Mouse (Mus musculus) limb, embryonic 12.5 days (tissue): ENCODE measurements around the gene Ankfn1. TPM values are rescaled to one million over a fixed set of nuclear protein-coding genes. Genes with fewer than 3 reads are reported as not detected.

Experiments used
- ATAC-seq: fragments of 200-750 bp; cut with Nextera tagmentation; 2 replicates; pipeline ENCODE4 v1.8.0; 2017; ENCODE audit warnings: low read depth, moderate TSS enrichment; ENCODE audit not compliant: insufficient number of reproducible peaks, insufficient read depth, low FRiP score, low TSS enrichment
- H3K27ac ChIP-seq: fragments of 300-500 bp; sonication (generic); 2 replicates; pipeline ENCODE4 v1.5.1; 2016; ENCODE audit warnings: mild to moderate bottlenecking, moderate library complexity
- H3K27me3 ChIP-seq: fragments of 300-500 bp; sonication (generic); 2 replicates; pipeline ENCODE4 v1.6.1; 2016; ENCODE audit warnings: mild to moderate bottlenecking, moderate library complexity
- H3K36me3 ChIP-seq: fragments of 300-500 bp; sonication (generic); 2 replicates; pipeline ENCODE4 v1.6.1; 2016; ENCODE audit warnings: mild to moderate bottlenecking, moderate library complexity
- H3K4me1 ChIP-seq: fragments of 300-500 bp; sonication (generic); replicated peaks from 2 replicates; pipeline ENCODE4 v1.6.1; 2016
- H3K4me2 ChIP-seq: fragments of 300-500 bp; sonication (generic); 2 replicates; pipeline ENCODE4 v1.6.1; 2016; ENCODE audit warnings: mild to moderate bottlenecking, moderate library complexity
- H3K4me3 ChIP-seq: fragments of 300-500 bp; sonication (generic); replicated peaks from 2 replicates; pipeline ENCODE4 v1.5.1; 2016; ENCODE audit warnings: mild to moderate bottlenecking
- H3K9ac ChIP-seq: fragments of 300-500 bp; sonication (generic); replicated peaks from 2 replicates; pipeline ENCODE4 v1.6.1; 2016; ENCODE audit warnings: mild to moderate bottlenecking, moderate library complexity
- H3K9me3 ChIP-seq: fragments of 300-500 bp; sonication (generic); 2 replicates; pipeline ENCODE4 v1.6.1; 2016; ENCODE audit warnings: mild to moderate bottlenecking, moderate library complexity
- WGBS: fragments of 180-500 bp; shearing (Covaris S2); methylation state at CpG from one replicate; pipeline ENCODE4 v1.1.7; 2016; 5-methylcytosine and 5-hydroxymethylcytosine counted together
- polyA plus RNA-seq: library from polyadenylated mRNA; unstranded; fragments of >200 nt; fragmentation: Nextera tagmentation; extraction: Ambion mirVana; gene quantifications from 2 replicates; pipeline ENCODE4 v1.2.1, GENCODE M21; 2016

The Ankfn1 gene
- polyA plus RNA-seq, 1 experiment from 2014 or later, result 0.53 TPM

DNA sequence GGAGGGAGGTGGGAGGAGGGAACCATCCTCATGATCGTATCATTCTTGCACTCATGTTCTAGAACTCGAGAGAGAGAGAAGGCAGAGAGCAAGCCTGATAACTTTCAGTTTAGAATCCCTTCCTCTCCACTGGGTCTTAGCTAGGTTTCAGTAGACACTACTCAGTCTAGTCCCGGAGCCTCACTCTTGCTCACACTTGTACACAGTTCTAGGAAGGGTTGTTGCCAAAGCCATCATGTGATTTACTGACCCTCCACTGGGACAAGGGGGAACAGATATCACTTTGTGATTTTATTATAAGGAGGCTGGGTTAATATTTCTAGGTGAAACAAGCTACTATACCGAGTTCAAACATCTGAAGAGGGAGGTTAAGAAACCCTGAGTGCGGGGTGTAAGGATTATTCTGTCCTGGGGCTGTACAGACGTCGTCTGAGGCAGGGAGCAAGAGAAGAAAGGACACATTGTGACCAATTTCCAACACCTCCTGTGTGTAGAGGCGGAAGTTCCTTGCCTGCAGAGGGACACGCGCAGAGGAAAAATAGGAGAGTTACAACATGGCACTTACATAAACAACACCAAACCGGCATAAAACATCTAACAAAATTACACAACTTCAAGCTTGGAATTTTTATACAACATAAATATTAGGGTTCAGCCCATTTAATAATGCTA, 356.6 kb downstream of the Ankfn1 start:
- WGBS, result 58% methylated on average over 11 of the region's 11 CpGs
- H3K9me3 ChIP-seq, result no peaks in the 10 kb centered on the region
- H3K27ac ChIP-seq, result peak overlapping the region; percentile 76
- no peaks in the 10 kb centered on the region for H3K36me3 ChIP-seq
- H3K4me1 ChIP-seq, result peaks cover 25% of the 10 kb centered on the region
- peak; percentile 71; the same call in 1 of the 2 replicates for ATAC-seq
- no peak overlapping the region for H3K9ac ChIP-seq
- no peak overlapping the region for H3K4me2 ChIP-seq
- peaks cover 3% of the 10 kb centered on the region; the same call in 1 of the 2 replicates for H3K27me3 ChIP-seq
- H3K4me3 ChIP-seq, result no peak overlapping the region

DNA sequence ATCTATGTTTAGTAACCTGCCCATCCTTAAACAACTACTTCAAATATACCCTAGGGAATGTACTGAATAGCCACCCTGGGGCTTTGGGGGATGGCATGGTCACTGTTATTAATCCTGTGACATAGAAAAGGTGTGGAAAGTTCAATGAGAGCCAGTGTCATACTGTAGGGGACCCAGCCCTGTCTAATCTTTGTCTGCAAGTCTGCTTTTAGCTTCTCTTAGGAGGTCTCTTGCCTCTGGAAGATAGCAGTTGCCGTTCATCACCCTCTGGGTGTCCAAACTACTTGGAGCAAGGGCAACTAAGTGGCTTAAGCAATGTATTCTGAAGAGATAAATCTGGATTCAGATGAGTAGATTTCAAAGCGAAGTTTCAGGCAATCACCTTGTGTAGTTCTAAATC, 357.6 kb downstream of the Ankfn1 start:
- H3K9me3 ChIP-seq, result no peaks in the 10 kb centered on the region
- no peak overlapping the region for H3K4me3 ChIP-seq
- no peak overlapping the region for H3K9ac ChIP-seq
- no peaks in the 10 kb centered on the region for H3K36me3 ChIP-seq
- WGBS, result 92% methylated on average over 2 of the region's 2 CpGs
- H3K4me2 ChIP-seq, result no peak overlapping the region
- peaks cover 25% of the 10 kb centered on the region for H3K4me1 ChIP-seq
- peaks cover 10% of the 10 kb centered on the region; the same call in 1 of the 2 replicates for H3K27me3 ChIP-seq
- ATAC-seq, result no peak
- H3K27ac ChIP-seq, result no peak overlapping the region

DNA sequence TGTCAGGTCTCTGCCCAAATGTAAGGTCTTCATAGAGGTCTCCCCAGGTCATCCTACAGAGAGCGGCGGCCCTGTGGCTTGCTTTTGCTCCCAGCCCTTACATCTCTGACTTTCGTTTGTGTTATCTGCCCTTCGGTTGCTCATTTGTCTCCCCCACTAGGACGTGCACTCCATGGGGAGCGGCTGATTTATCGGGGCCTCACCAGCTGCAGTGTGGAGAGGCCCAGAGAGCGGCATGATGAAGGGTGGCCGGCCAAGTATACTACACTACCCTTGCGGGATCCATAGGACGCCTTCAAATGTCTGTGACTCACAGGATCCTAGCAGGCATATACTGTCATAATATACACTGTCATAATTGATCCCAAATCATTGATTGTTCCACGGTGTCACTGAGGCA, 358.8 kb downstream of the Ankfn1 start:
- 69% methylated on average over 12 of the region's 12 CpGs for WGBS
- Histone ChIP-seq H3K4me2 (no peak overlapping the region), H3K27ac (no peak overlapping the region)

DNA sequence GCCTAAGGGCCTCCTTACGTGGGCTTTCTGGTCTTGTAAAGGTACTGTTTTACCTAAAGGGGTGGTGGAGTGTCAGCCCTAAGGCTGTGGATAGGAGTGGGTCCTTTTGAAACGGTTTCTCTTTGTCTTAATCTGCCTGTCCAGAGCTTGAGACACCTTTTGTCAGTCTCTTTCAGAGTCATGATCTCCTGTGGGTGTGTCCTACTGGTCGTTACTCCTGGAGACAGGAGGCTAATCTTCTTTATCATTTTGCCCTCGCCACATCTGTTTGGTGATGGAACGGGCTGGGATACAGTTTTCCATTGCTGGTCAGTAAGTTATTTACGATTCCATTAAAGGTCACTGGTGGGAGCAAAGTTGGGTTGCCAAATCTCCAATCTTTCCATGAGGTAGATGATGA, 360.7 kb downstream of the Ankfn1 start:
- no peaks in the 10 kb centered on the region for H3K9me3 ChIP-seq
- no peak overlapping the region for H3K9ac ChIP-seq
- no peaks in the 10 kb centered on the region for H3K36me3 ChIP-seq
- ATAC-seq, result no peak
- H3K4me3 ChIP-seq, result no peak overlapping the region
- WGBS, result 70% methylated on average over 6 of the region's 6 CpGs
- H3K4me2 ChIP-seq, result no peak overlapping the region
- H3K4me1 ChIP-seq, result peaks cover 18% of the 10 kb centered on the region
- no peak overlapping the region for H3K27ac ChIP-seq
- peaks cover 13% of the 10 kb centered on the region; the same call in 1 of the 2 replicates for H3K27me3 ChIP-seq

More for the DNA sequence above, 358.8 kb downstream of the Ankfn1 start:
- H3K4me1 ChIP-seq, result peaks cover 25% of the 10 kb centered on the region
- no peak overlapping the region for H3K9ac ChIP-seq
- ATAC-seq, result no peak
- H3K9me3 ChIP-seq, result no peaks in the 10 kb centered on the region
- H3K27me3 ChIP-seq, result peaks cover 13% of the 10 kb centered on the region; the same call in 1 of the 2 replicates
- no peaks in the 10 kb centered on the region for H3K36me3 ChIP-seq
- no peak overlapping the region for H3K4me3 ChIP-seq

DNA sequence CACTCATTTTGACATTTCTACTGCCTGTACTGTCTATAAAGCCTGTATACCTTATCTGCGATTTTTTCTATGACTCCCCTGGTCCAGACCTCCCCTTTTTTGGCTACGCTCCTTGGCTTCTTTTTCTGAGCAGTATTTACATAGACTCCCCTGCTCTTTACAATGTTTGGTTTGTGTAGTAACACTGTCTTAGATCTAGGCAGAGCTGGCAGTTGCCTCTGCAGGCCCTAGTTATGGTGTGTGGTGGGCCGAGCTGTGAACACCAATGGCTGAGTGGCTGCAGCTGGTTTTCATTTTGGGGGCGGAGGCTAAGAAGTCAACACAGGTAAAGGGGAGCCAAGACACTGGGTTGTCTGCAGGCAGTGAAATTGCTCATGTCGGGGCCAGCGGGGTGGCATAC, 368.7 kb downstream of the Ankfn1 start:
- no peak overlapping the region for H3K9ac ChIP-seq
- H3K4me2 ChIP-seq, result no peak overlapping the region
- ATAC-seq, result peak; percentile 47; the same call in 1 of the 2 replicates
- no peak overlapping the region for H3K4me3 ChIP-seq
- H3K9me3 ChIP-seq, result no peaks in the 10 kb centered on the region
- WGBS, result 52% methylated on average over 6 of the region's 6 CpGs
- H3K27me3 ChIP-seq, result peaks cover 2% of the 10 kb centered on the region; the same call in 1 of the 2 replicates
- no peaks in the 10 kb centered on the region for H3K36me3 ChIP-seq
- H3K4me1 ChIP-seq, result peaks cover 23% of the 10 kb centered on the region
- H3K27ac ChIP-seq, result peak overlapping the region; percentile 66

DNA sequence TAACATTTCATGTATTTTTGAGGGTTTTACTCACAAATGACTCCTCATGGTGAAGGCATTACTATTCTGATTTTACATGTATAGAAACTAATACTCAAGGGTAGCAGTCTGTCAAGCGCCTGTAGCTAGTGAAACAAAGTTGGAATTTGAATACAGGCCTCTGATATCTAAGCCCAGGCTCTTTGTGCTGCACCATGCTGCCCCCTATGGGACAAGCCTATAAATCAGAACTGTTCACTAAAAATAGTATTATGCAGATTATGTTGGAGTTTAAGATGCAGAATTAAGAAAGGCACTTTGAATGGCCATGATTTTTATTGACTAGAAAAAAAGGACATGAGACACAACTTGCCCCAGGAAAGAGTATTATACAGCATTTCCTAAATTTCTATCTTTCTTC, 373.0 kb downstream of the Ankfn1 start:
- no peak for ATAC-seq
- peaks cover 3% of the 10 kb centered on the region; the same call in 1 of the 2 replicates for H3K27me3 ChIP-seq
- H3K4me1 ChIP-seq, result peaks cover 15% of the 10 kb centered on the region; the same call in 1 of the 2 replicates
- no peaks in the 10 kb centered on the region for H3K36me3 ChIP-seq
- no peaks in the 10 kb centered on the region for H3K9me3 ChIP-seq
- H3K9ac ChIP-seq, result no peak overlapping the region
- no peak overlapping the region for H3K27ac ChIP-seq
- WGBS, result 95% methylated on average over 1 of the region's 1 CpGs
- no peak overlapping the region for H3K4me3 ChIP-seq
- H3K4me2 ChIP-seq, result no peak overlapping the region

DNA sequence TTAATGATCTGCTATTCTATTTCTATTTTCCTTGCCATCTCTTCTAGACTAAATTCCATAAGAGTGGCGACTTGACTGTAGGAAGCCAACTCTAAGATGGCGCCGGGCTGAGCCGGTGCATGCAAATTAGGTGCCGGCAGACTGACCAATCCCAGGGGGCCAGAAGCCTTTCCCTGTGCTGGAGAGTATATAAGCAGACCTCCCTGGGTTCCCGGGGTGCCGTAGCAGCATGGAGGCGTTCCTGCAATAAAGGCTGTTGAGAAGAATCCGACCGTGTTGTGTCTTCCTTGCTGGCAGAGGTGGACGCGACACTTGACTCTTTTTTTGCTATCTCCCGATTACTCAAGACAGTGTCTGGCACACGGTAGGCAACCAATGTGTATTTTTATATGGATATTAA, 374.0 kb downstream of the Ankfn1 start:
- no peak for ATAC-seq
- H3K36me3 ChIP-seq, result no peaks in the 10 kb centered on the region
- 92% methylated on average over 14 of the region's 14 CpGs for WGBS
- H3K4me1 ChIP-seq, result peaks cover 6% of the 10 kb centered on the region; the same call in 1 of the 2 replicates
- H3K4me3 ChIP-seq, result no peak overlapping the region
- H3K27ac ChIP-seq, result no peak overlapping the region
- peaks cover 3% of the 10 kb centered on the region; the same call in 1 of the 2 replicates for H3K27me3 ChIP-seq
- H3K9me3 ChIP-seq, result no peaks in the 10 kb centered on the region
- H3K9ac ChIP-seq, result no peak overlapping the region
- H3K4me2 ChIP-seq, result no peak overlapping the region

DNA sequence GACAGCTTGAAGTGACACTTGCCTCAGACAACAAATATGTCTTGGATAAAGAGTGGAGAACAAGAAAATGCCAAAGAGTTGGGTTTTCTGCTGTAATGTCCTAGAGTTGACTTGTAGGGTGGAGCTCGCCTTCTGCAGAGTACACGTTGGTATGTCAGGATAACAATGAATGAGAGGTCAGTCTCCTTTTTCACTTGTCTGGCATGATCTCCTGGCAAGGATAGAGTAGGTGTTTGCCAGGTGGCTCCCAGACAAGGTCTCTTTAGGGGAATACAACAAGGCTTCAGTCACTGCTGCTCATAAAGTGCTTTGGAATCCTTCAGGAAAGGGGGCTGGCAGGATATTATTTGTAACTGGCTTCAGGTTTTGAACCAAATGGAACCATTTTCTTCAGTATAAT, 388.6 kb downstream of the Ankfn1 start:
- no peak overlapping the region for H3K9ac ChIP-seq
- H3K27ac ChIP-seq, result no peak overlapping the region
- no peaks in the 10 kb centered on the region for H3K9me3 ChIP-seq
- H3K36me3 ChIP-seq, result no peaks in the 10 kb centered on the region
- no peak overlapping the region for H3K4me3 ChIP-seq
- H3K4me2 ChIP-seq, result no peak overlapping the region
- WGBS, result 86% methylated on average over 2 of the region's 2 CpGs
- H3K27me3 ChIP-seq, result no peaks in the 10 kb centered on the region
- H3K4me1 ChIP-seq, result 0 out of 2 replicates have a peak, but pooled peaks cover 2% of the 10 kb centered on the region
- ATAC-seq, result no peak

DNA sequence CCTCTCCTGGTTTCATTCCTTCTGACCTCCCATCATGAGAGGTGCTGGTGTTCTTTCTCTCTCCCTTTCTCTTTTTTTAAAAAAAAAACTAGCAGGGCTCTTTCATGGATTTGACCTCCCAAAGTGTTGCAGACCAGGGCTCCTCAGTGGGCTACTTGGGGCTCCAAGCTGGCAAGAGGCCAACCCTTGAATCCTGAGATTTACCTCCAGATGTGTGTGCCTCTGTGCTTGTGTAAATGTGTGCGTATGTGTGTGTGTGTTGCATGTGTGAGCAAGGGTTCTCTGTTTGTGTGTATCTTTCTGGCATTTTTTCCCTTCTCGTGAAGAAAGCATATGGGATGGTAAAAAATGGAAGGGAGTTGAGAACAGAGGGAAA, 394.8 kb downstream of the Ankfn1 start:
- H3K4me1 ChIP-seq, result peaks cover 24% of the 10 kb centered on the region
- peak; percentile 57; the same call in 1 of the 2 replicates for ATAC-seq
- H3K36me3 ChIP-seq, result no peaks in the 10 kb centered on the region
- WGBS, result 50% methylated on average over 2 of the region's 2 CpGs
- no peak overlapping the region for H3K4me3 ChIP-seq
- peak overlapping the region; percentile 8; the same call in 1 of the 2 replicates for H3K4me2 ChIP-seq
- H3K27ac ChIP-seq, result peak overlapping the region; percentile 89
- no peaks in the 10 kb centered on the region for H3K27me3 ChIP-seq
- H3K9ac ChIP-seq, result no peak overlapping the region
- no peaks in the 10 kb centered on the region for H3K9me3 ChIP-seq

DNA sequence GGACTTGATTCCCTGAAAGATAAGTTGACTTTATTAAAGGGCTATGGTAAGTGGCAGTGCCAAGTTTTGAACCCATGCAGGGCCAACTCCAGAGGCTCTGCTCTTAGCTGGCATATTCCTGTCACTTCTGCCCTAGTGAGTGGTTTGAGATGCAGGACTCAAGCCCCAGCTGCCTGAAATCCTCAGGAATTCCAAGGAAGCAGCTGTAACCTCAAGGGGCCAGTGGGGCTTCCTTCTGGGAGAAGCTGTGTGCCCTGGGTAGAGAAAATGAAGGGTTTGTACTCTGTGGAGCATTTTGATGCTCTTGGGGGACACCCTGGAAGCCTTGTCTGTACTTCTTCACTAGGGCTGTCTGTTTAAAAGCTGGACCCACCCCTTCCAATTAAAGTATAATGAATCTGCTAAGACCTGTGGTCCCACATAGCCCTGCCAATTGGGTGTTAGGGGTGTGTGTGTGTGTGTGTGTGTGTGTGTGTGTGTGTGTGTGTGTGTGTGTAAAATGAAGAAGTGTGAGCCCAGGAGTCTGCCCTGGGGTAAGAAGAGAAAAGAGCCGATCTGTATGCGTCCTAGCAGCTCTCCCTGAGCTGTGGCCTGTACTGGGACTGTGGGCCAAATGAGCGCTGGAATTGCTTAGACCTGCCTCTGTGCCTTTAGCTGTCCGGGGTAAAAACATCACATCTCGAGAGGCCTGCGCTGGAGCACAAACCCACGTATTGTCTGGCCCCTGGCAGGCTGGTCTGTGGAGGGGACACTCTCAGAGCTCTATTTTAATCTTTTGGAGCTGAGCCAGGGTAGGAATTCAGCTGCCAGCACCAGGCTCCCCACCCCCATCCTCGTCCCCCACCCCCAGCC, 395.4 kb downstream of the Ankfn1 start:
- H3K9ac ChIP-seq, result no peak overlapping the region
- H3K4me1 ChIP-seq, result peaks cover 24% of the 10 kb centered on the region
- no peak overlapping the region for H3K4me3 ChIP-seq
- H3K4me2 ChIP-seq, result peak overlapping the region; percentile 8
- no peaks in the 10 kb centered on the region for H3K36me3 ChIP-seq
- H3K9me3 ChIP-seq, result no peaks in the 10 kb centered on the region
- peak overlapping the region; percentile 89 for H3K27ac ChIP-seq
- no peaks in the 10 kb centered on the region for H3K27me3 ChIP-seq
- whole genome bisulfite sequencing, result 28% methylated on average over 8 of the region's 8 CpGs
- peak; percentile 80 for ATAC-seq

DNA sequence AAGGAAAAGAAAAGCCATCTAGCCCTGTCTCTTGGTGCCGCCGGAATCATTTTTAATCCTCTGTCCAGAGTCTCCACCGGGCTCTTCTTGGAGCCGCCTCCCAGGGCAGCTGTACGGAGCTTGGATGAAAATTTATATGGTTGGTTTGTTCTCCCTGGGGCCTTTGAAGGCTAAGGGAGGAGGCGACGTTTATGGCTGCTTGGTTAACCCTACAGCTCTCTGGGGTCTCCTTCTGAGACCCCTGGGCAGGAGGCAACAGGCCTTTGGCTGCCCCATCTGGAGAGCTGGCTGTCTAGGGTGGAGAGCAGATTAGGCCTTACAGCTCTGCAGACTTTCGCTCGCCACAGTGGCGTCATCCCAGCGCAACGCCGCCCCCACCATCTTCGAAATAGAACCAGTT, 406.5 kb downstream of the Ankfn1 start:
- no peak overlapping the region for H3K4me3 ChIP-seq
- no peak for ATAC-seq
- H3K9ac ChIP-seq, result no peak overlapping the region
- no peak overlapping the region for H3K27ac ChIP-seq
- H3K36me3 ChIP-seq, result no peaks in the 10 kb centered on the region
- peaks cover 11% of the 10 kb centered on the region; the same call in 1 of the 2 replicates for H3K4me1 ChIP-seq
- H3K9me3 ChIP-seq, result no peaks in the 10 kb centered on the region
- WGBS, result 65% methylated on average over 14 of the region's 14 CpGs
- 0 out of 2 replicates have a peak, but pooled peaks cover 4% of the 10 kb centered on the region for H3K27me3 ChIP-seq
- H3K4me2 ChIP-seq, result no peak overlapping the region
